Mouse (Mus musculus) skeletal muscle tissue, adult 2 months (tissue): ENCODE measurements around the gene Gm10058.
"Not testable (repeated sequence)": the region's sequence is repeated elsewhere in the genome, so short reads cannot be mapped to it uniquely, and the experiment has no call there.

Experiments used
- DNase-seq: peaks from one replicate; pipeline ENCODE4 v3.0.0-alpha.2; 2012; ENCODE audit warnings: low read depth, low spot score

The Gm10058 gene

GRCm38 (mm10) chrX:27946785-27947184, at the start of gene Gm10058:
TSS of gene Gm10058 (minus strand) at chrX:27946885.
- DNase-seq = not testable (repeated sequence)
